Mouse (Mus musculus) gastrocnemius, postnatal 10 days (tissue): Measurements from ENCODE around the gene Omg. TPM values are rescaled to one million over a fixed set of nuclear protein-coding genes. Genes with fewer than 3 reads are reported as not detected.

Experiments
- DNase-seq: peaks from one replicate; pipeline ENCODE4 v3.0.0; 2021; ENCODE audit warnings: mixed read lengths
- total RNA-seq, 2 experiments: library from RNA; stranded (reverse); gene quantifications; 2 replicates each; pipeline ENCODE4 v1.2.3; 2021

Gene Omg
- total RNA-seq, 2 experiments from 2014 or later: 0.09 to 0.11 TPM

GRCm38 (mm10) chr11:79515331-79515730, 11.4 kb upstream of the Omg start:
- no peak for DNase-seq

DNA sequence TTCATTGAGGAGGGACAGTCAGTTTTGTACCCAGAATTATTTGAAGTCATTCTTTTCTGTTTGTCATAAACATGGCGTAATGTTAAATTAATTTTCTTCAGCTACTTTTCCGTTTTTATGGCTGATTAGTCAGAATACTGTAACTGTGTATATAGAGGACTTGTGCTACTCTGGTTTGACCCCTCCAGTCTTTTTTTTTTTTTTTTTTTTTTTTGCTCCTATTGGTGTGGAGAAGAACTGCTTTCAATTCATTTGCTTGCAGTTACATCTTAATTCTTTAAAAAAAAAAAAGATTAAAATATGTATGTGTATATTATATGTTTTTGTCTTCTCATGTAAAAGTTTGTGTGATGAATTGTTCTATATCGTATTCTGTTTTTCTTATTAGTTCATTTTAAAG, 8.1 kb upstream of the Omg start:
- DNase-seq: no peak

GRCm38 (mm10) chr11:79504506-79504905, 622 bp upstream of the Omg start:
- no peak for DNase-seq

DNA sequence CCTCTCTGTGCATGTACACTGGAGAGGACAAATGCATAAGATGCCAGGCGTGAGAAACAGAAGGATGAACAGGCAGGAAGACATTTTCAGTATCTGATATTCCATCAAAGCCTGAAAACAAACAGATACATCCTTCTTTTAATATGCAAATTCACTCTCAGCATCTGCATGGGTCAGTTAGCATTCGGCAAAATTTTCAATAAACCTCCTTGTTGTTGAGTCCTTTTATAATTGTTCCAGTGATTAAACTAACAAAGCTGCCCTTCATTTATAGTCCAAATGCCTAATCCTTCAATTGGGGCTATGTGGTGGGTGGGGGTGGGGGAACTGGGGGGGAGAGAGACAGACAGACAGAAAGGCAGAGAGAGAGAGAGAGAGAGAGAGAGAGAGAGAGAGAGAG, 967 bp downstream of the Omg start:
- DNase-seq: no peak

- DNase-seq: no peak
These were observed 8.7 kb downstream of the Omg start for GRCm38 (mm10) chr11:79494976-79495800.

DNA sequence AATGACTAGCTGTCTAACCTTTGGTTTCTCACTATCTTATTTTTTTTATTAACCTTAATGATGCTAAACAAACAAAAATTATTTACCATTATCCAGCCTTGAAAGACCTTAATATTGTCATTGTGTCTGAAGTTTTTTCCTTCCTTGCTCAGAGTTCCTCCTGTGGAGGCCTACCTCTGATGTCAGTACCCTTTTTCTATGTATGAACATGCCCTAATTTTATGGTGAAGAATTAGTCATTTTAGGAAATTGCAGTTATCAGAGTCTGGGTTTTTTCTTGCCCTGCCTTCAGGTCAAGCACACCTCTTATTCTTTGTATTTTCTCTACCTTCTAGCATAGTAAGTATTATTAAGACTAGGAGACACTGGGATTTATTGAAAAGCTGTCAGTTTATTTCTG, 19.2 kb downstream of the Omg start:
- DNase-seq: no peak

GRCm38 (mm10) chr11:79483876-79484528, 19.9 kb downstream of the Omg start:
- no peak for DNase-seq

GRCm38 (mm10) chr11:79483392-79483791, 20.5 kb downstream of the Omg start:
- DNase-seq: no peak

DNA sequence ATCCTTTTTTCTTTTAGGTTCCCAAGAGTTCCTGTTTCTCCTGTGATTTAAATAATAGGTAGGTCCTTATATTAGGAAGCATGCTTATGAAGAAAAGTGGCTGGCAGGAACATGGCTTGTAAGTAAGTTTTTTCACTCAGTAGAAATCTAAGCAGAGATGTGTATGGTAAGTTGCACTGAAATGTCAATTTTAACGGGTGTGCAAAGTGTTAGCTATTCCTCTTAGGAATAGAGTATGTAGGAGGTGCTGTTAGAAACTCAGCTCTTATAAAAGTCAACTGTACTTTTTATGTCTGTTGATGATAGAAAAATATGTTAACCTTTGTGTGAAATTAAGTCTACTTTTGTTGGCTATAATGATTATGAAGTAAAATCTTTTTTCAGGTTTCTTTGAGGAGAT, 35.8 kb downstream of the Omg start:
- DNase-seq: no peak

GRCm38 (mm10) chr11:79460756-79461450, 43.0 kb downstream of the Omg start:
- no peak for DNase-seq

DNA sequence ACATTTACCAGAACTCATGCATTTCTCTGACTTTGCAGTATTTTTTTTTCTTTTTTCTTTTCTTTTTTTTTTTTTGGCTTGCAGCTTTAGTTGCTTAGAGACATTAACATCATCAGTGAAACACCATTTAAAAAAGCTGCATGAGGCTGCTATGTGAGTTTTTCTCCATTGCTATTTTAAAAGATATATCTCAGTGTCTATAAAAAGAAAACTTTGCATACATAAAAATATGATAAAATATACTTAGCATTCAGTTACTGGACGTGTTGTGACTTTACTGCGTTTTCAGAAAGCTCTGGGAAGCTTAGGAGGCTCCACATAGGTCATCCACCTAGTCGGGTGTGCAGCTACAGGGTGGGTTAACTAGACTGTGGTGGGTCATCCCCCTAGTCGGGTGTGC, 44.0 kb downstream of the Omg start:
- no peak for DNase-seq

DNA sequence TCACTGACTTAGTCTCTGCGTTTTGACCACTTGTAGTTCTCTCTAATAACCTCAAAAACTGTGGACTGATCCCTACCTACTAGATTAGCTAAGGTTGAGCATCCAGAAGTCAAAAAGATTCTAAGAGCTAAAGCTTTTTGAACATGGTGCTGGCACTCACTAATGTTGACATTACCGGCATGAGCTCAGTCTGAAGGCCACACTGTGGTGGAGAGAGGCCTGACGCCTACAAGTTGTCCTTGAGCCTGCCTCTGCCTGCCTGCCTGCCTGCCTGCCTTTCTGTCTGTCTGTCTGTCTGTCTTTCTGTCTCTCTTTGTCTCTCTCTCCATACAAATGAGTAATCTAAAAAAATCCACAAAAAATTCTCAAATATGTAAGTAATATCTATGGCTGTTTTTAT, 46.0 kb downstream of the Omg start:
- DNase-seq: no peak

- DNase-seq: no peak
These were observed 50.9 kb downstream of the Omg start for GRCm38 (mm10) chr11:79452966-79453365.

Other genes starting within 250 kb of the Omg start
- gene Wsb1, start 249.4 kb downstream of the Omg start, total RNA-seq: 10 to 100 TPM; 32.1 to 44.6 TPM
- not detected for gene Gm9964, start 207.2 kb downstream of the Omg start, total RNA-seq
- 10 to 100 TPM; 29.7 to 36.9 TPM for gene Nf1, start 164.4 kb downstream of the Omg start, total RNA-seq
- gene Evi2b, start 19.7 kb upstream of the Omg start, total RNA-seq: 1 to 10 TPM in 1 of 2 experiments, under 1 TPM in 1; 0.87 to 2.2 TPM
- gene Evi2, start 26.5 kb upstream of the Omg start, total RNA-seq: under 1 TPM in 1 of 2 experiments, not detected in 1; 0.20 TPM
- gene Evi2a, start 26.5 kb upstream of the Omg start, total RNA-seq: 1 to 10 TPM; 2.4 to 4.3 TPM
- 1 to 10 TPM in 1 of 2 experiments, under 1 TPM in 1; 0.80 to 1.6 TPM for gene Rab11fip4, start 87.1 kb upstream of the Omg start, total RNA-seq